Mouse (Mus musculus) G1E (cell line): ENCODE results near the gene Lpgat1.

Source experiments
- CTCF ChIP-seq: IDR thresholded peaks from 2 replicates; pipeline ENCODE4 v1.5.1; 2012; ENCODE audit warnings: low read depth, low read length, inconsistent platforms, mixed read lengths
- GATA2 ChIP-seq: IDR thresholded peaks from 2 replicates; pipeline ENCODE4 v1.6.1; 2012; ENCODE audit warnings: low read depth, low read length, inconsistent platforms, borderline replicate concordance

DNA sequence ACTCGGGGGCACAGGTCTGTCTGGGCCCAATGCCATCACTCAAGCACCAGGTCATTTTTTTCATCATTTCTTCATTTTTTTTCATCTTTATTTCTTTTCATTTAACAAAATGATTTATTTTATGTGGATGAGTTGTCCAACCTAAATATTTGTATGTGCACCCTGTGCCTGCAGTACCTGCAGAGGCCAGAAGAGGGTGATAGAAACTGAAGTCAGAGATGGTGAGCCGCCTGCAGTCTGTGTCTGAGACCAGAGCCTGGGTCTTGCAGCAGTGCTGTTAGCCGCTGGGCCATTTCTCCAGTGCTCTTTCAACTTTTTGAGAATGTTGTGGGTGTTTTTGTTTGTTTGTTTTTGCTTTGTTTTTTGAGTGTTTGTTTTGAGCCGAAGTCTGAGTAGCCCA lies 89.1 kb downstream of the Lpgat1 start:
- no peak for TF ChIP-seq GATA2
- TF ChIP-seq CTCF: no peak
